Mouse (Mus musculus) lung, postnatal 36 days (tissue): ENCODE results near the gene Gcnt3.

ENCODE experiments used
- DNase-seq: peaks from one replicate; pipeline ENCODE4 v3.0.0; 2022; ENCODE audit warnings: mixed read lengths

Gene Gcnt3

DNA sequence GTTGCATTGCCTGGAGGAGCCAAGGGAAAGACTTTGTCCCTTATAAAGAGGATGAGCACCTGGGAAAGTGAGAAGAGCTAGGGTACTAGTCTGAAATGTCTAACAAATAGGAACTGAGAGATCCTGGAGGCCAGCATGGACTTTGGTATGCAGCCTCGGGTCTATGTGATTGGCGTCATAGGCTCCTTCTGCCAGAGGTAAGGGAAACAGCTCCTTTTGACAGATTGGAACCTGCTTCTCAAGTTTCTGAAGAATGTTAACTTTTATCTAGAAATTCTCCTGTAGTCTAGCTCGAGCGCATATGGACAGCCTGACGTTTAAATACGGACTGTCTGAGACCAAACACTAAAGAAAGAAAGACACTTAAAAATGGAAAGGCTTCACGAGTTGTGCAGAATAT, at the start of gene Gcnt3:
Gcnt3 (minus strand) TSS at position 101 of the 400 bp plus-strand sequence.
- no peak for DNase-seq

DNA sequence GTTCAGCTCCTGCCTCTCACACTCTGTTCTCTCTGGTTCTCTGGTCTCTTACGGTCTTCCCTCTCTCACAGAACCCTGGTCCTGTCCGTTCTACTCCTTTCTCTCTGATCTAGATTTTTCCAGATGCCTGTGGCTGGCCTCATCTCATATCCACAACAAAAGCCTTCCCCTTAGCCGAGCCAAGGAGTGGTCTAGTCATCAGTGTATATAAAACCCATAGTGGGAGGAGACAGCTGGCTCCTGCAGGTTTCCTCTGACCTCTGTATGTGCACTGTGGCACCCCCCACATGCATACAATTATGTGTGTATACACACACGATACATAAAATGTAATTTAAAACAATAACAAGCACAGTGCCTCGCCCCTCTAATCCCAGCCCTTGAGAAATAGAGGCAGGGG, 49.5 kb upstream of the Gcnt3 start:
- DNase-seq: no peak

DNA sequence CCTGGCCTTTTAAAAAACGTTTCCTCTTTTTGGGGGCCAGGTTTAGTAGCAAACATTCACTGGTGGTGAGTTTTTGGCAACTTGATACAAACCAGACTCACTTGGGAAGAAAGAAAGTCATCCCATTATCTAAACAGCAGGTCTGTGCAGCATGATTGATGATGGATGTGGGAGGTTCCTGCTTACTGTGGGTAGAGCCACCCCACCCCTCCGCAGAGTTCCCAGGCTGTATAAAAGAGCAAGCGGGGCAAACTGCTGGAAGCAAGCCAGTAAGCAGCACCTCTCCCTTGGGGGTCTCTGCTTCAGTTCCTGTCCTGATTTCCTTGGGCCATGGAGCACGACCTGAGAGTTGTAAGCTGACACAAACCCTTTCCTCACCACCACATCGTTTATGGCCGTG, 48.2 kb upstream of the Gcnt3 start:
- DNase-seq: no peak

DNA sequence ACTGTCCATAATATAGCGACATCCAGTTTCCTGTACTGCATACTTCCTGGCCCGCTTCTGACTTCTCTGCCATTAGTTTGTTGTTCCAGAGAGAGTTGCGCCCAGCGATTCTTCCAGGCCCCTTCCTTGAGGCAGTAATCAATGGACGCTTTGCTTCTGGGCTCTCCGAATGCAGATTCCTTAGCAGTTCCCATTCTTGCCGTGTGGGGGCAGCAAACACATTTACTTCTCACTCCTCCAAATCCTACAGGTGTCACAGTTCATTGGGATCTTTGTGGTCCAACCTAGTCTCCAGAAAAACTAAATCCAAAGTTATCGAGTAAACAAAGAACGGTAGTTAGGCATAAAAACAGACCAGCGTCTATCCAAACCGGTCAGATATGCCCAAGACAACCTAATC, 46.2 kb upstream of the Gcnt3 start:
- peak; percentile 67 for DNase-seq

DNA sequence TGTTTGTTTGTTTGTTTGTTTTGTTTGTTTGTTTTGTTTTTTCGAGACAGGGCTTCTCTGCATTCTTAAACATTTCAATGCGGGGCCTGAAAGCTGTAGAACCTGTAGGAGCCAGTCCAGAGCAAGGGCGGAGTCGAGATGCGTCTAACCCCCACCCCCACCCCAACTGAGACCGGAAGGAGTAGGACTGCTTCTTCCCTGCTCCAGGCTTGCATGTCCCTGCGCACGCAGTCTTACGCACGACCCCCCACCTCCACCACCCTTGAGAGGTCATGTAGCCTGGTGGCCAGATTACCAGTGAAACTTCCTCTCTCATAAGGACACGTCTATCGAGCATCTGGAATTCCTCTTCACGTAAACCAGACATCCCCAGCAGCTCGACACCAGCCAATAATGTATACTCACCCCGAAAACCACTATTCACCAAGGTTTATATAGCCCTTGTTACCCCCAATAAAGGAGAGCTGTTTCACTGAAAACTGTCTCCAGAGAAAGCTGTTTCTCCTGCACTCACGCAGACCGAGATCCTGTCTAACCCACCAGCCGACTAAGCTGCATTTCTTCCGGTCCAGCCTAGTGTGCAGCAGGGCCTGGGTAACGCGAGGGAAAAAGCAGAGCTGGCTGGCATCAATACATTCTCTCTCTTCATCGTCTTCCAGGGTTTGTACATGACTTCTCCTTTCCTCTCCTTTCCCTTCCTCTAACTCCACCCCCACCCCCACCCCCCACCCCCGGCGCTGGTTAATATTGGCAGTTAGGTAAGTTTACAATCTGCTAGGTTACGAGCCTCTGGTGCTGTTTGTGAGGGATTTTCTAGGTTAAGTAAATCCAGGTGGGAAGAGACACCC, 44.7 kb upstream of the Gcnt3 start:
- no peak for DNase-seq

DNA sequence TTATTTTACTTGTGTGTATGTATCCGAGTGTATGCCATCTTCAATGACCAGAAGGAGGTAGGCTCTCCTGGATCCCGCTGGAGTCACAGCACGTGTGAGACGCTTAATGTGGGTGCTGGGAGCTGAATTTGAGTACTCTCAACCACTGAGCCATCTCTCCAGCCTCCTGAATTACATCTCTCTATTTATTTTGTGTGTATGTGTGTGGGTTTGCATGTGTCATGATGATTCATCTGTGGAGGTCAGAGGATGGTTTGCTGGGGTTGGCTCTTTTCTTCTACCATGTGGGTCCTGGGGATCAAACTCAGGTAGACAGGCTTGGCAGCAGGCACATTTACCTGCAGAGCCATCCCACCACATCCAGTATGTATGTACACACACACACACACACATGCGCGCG, 43.9 kb upstream of the Gcnt3 start:
- DNase-seq: no peak

DNA sequence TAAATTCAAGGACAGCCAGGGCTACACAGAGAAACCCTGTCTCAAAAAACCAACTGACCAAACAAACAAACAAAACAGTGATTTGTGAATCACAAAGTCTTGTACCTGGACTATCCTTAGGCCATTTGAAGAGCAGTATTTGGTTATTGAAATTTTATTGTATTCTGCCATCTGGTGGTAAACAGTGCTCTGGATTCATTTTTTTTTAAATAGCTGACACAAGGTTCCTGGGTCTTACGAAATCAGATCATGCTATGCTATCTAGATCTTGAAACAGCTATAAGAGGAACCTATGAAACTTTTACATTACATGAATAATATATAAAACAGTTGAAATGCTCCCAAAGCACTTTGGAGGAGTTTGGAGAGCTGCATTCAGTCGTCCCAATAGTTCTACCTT, 43.1 kb upstream of the Gcnt3 start:
- peak; percentile 8 for DNase-seq

DNA sequence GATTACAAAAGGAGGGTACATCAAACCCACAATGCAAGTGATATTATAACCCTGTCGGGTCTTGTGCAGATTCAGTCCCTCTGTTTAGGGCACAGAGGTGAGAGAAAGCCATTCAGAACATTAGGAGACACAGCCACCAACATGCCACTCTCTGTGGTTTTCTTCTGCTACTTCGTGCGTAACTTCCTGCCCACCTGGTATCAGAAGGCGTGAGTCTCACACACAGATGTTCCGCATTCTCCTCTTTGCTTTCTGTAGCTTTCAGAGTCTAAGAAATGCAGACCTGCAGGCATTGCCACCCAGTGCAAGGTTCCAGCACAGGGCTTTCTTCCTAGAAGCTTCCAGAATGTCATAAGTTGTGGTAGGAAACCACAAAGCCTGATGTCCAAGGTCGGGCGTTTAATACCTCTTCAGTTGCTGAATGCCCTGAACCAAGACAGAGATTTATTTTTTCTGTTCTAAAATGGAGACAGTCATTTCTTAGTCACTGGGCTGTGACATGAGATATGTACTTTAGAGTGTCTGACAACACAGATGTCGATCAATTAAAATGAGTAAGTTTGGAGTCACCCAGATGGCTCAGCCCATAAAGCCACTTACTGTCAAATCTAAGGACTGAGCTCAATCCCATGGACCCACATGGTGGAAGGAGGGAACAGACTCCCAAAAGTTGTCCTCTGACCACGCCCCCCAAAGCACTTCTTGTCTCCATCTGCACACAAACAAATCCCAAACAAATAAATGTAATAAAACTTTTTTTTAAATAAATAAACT, 42.3 kb upstream of the Gcnt3 start:
- DNase-seq: peak; percentile 14

DNA sequence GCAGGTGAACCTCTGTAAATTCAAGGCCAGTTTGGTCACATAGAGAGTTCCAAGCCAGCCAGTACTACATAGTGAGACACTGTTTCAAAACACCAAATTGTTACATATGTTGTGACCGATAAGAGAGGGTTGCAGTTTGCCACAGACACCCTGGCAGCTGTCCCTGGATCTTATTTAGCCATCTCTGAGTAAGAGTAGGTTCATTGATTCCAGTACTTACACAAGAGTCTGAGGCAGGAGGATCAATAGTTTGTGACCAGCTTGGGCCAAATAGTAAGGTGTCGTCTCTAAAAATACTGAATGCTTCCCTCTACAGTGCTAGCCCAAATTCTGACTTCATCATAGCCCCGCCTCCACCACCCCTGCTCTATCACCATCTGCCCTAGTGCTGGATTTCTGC, 40.1 kb upstream of the Gcnt3 start:
- no peak for DNase-seq

DNA sequence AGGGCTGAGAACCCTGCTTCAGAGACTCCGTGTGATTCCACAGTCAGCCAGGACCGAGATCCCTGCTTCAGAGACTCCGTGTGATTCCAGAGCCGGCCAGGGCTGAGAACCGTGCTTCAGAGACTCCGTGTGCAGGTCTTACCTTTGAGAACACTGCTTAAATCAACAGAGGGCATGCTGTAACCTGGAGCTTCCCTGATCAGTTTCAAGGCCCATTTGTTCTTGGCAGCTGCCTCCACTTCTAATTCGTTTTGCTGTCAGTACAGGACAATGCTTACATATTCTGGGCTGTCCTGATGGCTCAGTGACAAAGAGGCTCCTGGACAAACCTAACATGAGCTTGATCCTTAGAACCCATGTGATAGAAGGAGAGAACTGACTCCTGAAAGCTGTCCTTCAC, 39.3 kb upstream of the Gcnt3 start:
- DNase-seq: no peak

DNA sequence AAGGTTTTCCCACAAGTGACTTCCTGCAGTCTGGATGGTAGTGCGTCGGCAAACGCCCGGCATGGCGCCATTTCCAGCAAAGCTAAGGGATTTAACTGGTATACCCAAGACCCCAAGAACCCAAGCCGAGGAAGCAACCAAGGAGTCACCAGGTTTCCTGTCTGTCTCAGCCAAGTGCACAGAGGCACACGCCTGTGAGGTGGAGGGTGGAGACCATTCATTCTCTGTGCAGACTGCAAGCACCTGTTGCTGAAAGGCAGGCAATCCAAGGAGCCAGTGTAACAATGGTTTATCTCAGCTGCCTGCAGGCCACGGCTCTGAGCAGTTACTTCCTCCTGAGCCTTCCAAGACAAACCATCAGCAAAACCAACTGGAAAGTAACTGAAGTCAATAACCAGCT, 34.5 kb upstream of the Gcnt3 start:
- DNase-seq: no peak

DNA sequence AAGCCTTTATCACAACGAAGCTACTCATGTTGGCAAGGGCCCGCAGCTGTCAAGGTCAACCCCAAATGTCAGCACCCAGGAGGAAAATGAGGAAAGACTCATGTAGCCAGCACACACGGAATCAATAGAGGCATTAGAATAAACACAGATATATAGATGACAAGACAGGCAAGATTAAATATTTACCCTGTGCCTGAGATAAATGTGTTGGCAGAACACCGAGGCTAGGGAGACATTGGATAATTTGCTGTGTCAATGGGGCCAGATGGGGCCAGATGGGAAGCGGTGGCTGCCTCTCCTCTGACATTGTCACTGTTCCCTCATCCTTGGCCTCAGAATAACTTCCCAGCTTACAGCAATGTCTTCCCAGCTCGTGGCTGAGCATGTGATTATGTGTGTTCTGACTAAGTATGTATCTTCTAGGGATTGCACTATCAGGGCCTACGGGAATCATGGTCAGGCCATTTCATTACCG, 32.1 kb upstream of the Gcnt3 start:
- peak; percentile 19 for DNase-seq

DNA sequence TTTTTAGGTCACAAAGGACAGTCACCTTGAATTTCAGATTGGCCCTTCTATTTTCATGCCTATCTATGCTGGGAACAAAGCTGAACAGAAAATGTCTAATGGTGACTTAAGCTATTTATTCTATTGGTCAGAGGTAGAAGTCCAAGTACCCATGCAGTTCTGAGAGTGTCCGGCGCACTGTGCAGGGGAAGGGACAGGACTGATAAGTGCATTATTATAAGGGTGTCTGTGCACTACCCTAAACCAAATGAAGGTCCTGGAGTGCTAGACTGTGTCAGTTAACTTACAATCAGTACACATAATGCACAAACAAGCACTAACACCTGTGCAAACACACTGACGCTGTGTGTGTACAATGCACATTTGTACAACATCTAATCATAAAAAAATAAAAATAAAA, 29.6 kb upstream of the Gcnt3 start:
- no peak for DNase-seq

DNA sequence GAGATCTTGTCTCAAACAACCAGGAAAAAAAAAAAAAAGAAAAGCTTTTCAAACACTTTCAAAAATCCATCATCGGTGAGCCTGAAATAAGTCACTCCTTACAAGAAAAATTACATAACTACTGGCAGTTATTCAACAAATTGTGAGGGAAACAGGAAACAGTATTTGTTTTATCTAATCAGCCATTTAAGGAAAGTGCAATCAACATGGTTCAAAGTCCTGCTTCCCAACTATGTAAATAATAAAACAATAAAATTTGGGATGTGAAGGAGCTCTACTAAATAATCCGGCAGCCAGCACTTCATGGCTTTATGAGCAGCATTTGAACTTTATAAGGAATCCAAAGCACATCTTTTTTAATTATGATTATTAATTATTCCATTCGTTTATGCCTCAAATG, 24.1 kb upstream of the Gcnt3 start:
- no peak for DNase-seq

DNA sequence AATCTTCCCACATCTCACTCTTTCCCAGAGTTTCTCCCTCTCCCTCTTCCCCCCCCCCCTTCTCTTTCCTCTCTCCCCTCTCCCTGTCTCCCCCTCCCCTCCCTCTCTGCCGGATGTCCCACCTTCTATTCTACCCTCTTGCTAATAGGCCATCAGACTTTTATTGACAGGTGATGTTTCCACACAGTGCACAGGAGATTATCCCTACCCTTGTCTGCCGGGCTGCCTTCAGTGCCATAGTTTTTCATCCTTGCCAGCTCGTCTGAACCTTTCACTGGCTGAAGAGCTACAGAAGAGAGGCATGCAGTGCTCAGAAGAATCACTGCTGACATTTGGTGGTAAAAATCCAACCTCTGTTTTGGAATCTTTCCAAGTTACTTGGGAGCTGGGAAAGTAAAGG, 15.5 kb upstream of the Gcnt3 start:
- DNase-seq: no peak

DNA sequence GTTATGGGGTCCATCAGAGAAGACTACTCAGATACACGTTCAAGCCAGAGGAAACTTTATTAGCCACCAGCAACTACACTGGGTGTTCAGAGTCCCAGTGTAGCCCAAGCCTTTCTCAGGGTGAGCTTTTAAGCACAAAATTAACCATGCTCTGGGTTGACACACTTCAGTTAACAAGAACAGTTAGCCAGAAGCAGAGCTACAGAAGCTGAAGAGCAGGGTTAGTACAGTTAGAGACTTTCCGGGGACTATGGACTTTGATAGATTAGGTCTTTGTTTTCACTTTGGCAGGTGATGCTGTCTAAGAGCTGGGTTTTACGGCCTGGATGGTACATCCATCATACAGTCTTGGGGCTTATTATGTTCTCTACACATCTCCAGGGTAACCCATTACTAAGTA, 14.8 kb upstream of the Gcnt3 start:
- DNase-seq: no peak

DNA sequence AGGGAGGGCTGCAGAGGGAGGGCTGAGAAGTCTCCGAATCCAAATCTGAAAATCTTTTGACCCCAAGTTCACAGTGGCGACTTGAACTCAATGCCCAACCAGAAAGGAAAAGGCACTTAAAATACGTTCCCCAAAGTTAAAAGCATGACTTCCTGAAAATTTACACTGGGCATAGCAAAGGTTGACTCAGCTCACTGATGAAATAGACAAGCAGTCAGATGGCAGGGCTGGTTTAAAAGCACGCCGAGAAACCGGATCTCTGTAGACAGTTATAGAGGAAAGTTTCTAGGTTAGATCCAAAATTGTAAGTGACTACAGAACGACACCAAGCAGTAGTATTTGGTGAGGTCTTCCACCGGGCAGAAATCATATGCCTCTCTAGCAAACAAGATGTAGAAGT, 12.0 kb upstream of the Gcnt3 start:
- DNase-seq: no peak

DNA sequence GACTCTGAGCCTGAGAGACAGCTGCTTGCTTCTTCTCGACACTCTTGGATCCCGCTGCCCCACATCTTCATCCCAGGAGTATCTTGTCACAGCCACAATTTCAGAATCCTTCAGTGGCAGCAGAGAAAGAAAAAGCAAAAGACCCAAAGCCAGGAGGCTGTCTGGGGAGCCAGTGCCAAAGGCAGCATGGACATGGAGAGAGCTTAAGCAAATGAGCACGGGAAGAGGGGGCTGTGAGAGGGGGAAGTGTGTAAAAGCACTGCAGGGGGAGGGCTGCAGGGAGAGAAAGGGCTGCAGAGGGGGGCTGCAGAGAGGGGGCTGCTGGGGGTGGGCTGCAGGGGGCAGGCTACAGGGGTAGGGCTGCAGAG, 11.5 kb upstream of the Gcnt3 start:
- no peak for DNase-seq

DNA sequence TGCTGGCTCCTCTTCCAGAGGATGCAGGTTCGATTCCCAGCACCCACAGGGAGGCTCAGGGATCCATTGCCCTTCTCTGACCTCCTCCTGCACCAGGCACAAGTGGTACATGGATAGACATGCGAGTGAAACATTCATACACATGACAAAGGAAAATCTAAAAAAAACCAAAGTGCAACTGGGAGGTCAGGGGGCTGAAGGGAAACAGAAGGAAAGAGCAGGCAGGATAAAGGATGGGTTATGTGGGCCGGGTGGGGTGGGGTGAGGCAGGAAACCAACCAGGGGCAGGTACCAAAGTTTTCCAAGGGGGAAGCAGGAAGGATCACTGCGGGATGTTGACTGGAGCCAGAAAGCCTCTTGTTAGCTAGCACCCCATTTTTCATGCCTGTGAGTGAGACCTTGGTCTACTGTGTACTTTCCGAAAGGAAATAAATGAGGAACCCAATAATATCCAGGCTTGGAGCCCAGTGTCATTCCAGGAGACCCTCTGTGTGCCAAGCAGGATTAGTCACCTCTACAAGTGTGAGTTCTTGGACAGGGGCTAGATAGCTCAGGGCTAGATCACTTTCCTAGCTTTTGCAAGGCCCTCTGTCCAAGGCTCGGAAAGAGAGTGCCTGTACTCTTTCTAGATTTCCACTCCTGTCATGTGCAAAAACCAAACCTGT, 11.0 kb upstream of the Gcnt3 start:
- peak; percentile 23 for DNase-seq

DNA sequence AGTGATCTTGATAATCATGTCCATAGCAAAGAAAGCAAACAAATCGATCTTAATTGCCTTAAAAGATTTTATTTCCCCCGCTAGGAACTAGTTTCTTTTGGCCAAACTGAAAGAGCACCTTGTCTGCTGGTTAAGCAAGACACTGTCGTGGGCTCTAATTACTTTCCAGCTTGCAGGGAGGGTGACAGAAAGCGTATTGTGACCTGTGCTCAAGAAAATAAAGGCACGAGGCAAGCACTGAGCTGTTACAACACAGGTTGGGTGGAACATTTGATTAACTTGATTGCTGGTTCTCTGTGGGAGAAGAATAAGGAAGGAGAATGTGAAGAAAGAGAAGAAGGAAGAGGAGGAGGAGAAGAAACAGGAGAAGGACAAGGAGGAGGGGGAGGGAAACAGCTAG, 10.4 kb upstream of the Gcnt3 start:
- no peak for DNase-seq

DNA sequence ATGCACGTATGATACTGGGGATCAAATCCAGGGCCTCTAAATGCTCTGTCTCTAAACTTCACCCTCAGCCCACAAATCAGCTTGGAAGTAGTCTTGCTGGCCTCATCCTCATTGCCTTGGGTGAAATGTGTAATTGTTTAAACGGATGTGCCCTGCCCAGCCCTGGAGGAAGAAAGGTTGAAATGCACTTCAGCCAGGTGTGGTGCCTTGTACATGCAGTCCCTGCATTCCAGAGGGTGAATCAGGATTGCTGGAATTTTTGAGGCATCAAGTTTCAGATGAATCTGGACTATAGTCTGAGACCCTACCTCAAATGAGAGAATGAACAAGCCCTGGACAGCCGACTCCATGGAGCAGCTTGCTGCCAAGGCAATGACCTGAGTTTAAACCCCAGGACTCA, 10.0 kb upstream of the Gcnt3 start:
- DNase-seq: no peak

DNA sequence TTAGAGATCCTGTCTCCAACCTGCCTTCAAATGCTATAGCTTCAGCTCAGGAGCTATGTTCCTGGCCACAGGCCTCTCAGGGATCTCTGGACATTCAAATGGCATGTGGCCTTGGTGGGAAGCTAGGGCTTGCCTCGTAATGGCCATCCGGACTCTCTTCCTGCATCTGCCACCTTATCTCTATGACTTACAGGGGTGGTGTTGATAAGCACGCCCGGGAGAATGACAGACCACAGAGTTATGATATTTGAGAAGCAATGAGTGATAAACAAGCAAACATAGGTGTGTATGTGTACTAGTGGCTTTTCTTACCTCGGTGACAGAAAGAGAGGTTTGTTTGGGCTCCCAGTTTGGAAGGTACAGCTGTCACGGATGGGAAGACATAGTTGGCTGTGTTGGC, 8.4 kb upstream of the Gcnt3 start:
- DNase-seq: no peak

DNA sequence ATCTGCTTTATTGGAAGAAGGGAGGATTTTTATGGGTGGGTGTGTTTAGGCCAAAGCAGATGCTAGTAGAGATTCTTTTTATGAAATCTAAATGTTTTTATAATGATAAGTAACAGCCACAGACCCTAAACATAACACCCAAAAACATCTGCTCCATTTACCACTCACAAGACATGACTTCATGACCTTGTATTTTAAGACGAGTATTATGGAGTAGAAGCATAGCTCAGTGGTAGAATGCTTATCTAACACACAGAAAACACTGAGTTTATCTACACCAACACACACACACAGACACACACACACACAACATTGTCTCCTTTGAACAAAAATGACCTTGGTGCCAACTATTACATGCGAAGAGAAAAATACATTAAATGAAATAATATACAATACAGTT, 7.0 kb upstream of the Gcnt3 start:
- DNase-seq: no peak

DNA sequence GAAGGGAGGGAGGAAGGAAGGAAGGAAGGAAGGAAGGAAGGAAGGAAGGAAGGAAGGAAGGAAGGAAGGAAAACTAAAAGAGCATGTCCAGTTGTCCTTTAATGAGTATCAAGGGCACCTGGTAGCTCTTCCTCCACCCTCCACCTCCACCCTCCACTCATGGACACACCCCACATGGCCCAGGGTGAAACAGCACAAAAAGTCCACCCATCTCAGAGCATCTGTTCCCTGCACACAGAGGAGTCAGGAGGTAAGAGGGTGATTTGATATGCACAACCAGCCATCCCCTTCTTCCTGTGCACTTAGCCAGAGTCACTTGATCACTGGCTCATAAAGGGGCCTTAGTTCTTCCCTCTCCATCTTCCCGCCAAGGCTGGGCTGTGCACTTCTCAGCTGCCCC, 5.0 kb upstream of the Gcnt3 start:
- DNase-seq: no peak
